ENCODE assay signal across 26 mouse cellular contexts in genomic region chr7:109694576-109695338, GRCm38 (mm10). TPM values are rescaled to one million over a fixed set of nuclear protein-coding genes. Genes with fewer than 3 reads are reported as not detected.
"Had no signal": no experiment of that assay in that cellular context is flagged by ENCODE, and none has a peak within 500 bp of the region (broad histone marks: within the 10 kb centered on the region; RNA-seq: fewer than 3 reads in every experiment).

No protein-coding gene starts in this region.

- DNase-seq: kidney, postnatal 25 days; left cerebral cortex, postnatal 4 days; liver, postnatal 0 days; lung, embryonic 14.5 days; right cerebral cortex, adult 18-20 months; right cerebral cortex, postnatal 14 days; right cerebral cortex, postnatal 4 days; thymus, adult 18-20 months; thymus, postnatal 36 days had no signal

- H3K4me1 ChIP-seq: limb, embryonic 12.5 days; limb, embryonic 15.5 days; midbrain, embryonic 12.5 days; midbrain, embryonic 15.5 days; neural tube, embryonic 12.5 days; neural tube, embryonic 15.5 days had no signal

- H3K27me3 ChIP-seq: limb, embryonic 12.5 days; limb, embryonic 15.5 days; midbrain, embryonic 12.5 days; midbrain, embryonic 15.5 days; neural tube, embryonic 12.5 days; neural tube, embryonic 15.5 days had no signal

- H3K27ac ChIP-seq: kidney, postnatal 0 days; limb, embryonic 12.5 days; limb, embryonic 15.5 days; liver, embryonic 14.5 days; macrophage; midbrain, embryonic 12.5 days; midbrain, embryonic 15.5 days; neural tube, embryonic 12.5 days; neural tube, embryonic 15.5 days had no signal

- H3K4me2 ChIP-seq: limb, embryonic 12.5 days; limb, embryonic 15.5 days; liver, embryonic 11.5 days; lung, embryonic 14.5 days; midbrain, embryonic 12.5 days; midbrain, embryonic 15.5 days; neural tube, embryonic 12.5 days; neural tube, embryonic 15.5 days had no signal

- H3K4me3 ChIP-seq: limb, embryonic 12.5 days; limb, embryonic 15.5 days; midbrain, embryonic 12.5 days; midbrain, embryonic 15.5 days; neural tube, embryonic 12.5 days; neural tube, embryonic 15.5 days had no signal

- ATAC-seq: liver, postnatal 0 days; lung, postnatal 0 days; midbrain, embryonic 15.5 days had no signal

- H3K9me3 ChIP-seq: limb, embryonic 12.5 days; limb, embryonic 15.5 days; midbrain, embryonic 12.5 days; midbrain, embryonic 15.5 days; neural tube, embryonic 12.5 days; neural tube, embryonic 15.5 days had no signal

- H3K36me3 ChIP-seq: limb, embryonic 12.5 days; limb, embryonic 15.5 days; midbrain, embryonic 12.5 days; midbrain, embryonic 15.5 days; neural tube, embryonic 12.5 days; neural tube, embryonic 15.5 days had no signal

- H3K9ac ChIP-seq: limb, embryonic 12.5 days; limb, embryonic 15.5 days; liver, embryonic 14.5 days; liver, postnatal 0 days; lung, embryonic 14.5 days; midbrain, embryonic 12.5 days; midbrain, embryonic 15.5 days; neural tube, embryonic 12.5 days; neural tube, embryonic 15.5 days had no signal

RNA-seq across cellular contexts. Expression of gene BC051019, which starts 28.9 kb away (rescaled TPM):
- total RNA-seq: left cerebral cortex, adult 8-10 months; left cerebral cortex, postnatal 14 days; megakaryocyte, adult 5-6 weeks had no signal
- polyA plus RNA-seq: kidney, embryonic 14.5 days; kidney, postnatal 0 days; limb, embryonic 15.5 days; lung, embryonic 14.5 days; macrophage; midbrain, embryonic 12.5 days; neural tube, embryonic 12.5 days; neural tube, embryonic 15.5 days had no signal

RNA-seq across cellular contexts. Expression of gene Ascl3, which starts 36.8 kb away (rescaled TPM):
- total RNA-seq: layer of hippocampus, postnatal 14 days; left cerebral cortex, adult 8-10 months; left cerebral cortex, postnatal 14 days; left cerebral cortex, postnatal 4 days had no signal
- polyA plus RNA-seq: kidney, embryonic 14.5 days; limb, embryonic 12.5 days; limb, embryonic 15.5 days; liver, embryonic 11.5 days; liver, embryonic 14.5 days; liver, postnatal 0 days; lung, embryonic 14.5 days; macrophage; midbrain, embryonic 12.5 days; neural tube, embryonic 12.5 days; stomach, embryonic 14.5 days had no signal
